9 mouse cellular contexts compared by ENCODE assay signal in genomic region chr2:45049279-45049678, GRCm38 (mm10).
DNase-seq lines count a peak whose midpoint lies in the region; TF ChIP-seq lines count a peak whose summit lies in the region.
"Had no signal": no experiment of that assay in that cellular context is flagged by ENCODE, and none has a peak within 500 bp of the region (broad histone marks: within the 10 kb centered on the region; RNA-seq: fewer than 3 reads in every experiment).

No protein-coding gene starts in this region.

- no peak overlapping the region for H3K4me3 ChIP-seq in heart, embryonic 10.5 days
- no peak overlapping the region for H3K4me3 ChIP-seq in MEL (ENCODE audit: control insufficient read depth in 1 of 2, insufficient read depth in 1 of 2, low read depth in 2 of 2, low read length in 2 of 2)
- H3K4me3 ChIP-seq: stomach, embryonic 15.5 days had no signal

- TF ChIP-seq POLR2A in MEL (IDR thresholded peaks at IDR 0.05; ENCODE audit: control insufficient read depth in 1 of 2, insufficient read depth in 1 of 2, low read depth in 1 of 2, low read length in 2 of 2, poor library complexity in 1 of 2), result no peak

- DNase-seq in heart, embryonic 10.5 days (ENCODE audit: low spot score), result no peak
- DNase-seq in heart, postnatal 25 days (ENCODE audit: low spot score), result no peak
- DNase-seq in 3134 (ENCODE audit: extremely low read depth, insufficient read length, low spot score) (peak; percentile 35), MEL (ENCODE audit: low read depth, low spot score) (peak; percentile 80)
- peak; percentile 63 for DNase-seq in kidney, postnatal 14 days
- no peak for DNase-seq in cerebellum, adult 9-10 months
- no peak for DNase-seq in right cerebral cortex, postnatal 14 days
- no peak for DNase-seq in urinary bladder, postnatal 4 days (ENCODE audit: low spot score in 2 of 2)

- peaks cover 18% of the 10 kb centered on the region; the same call in 1 of the 2 replicates for H3K79me2 ChIP-seq in MEL (ENCODE audit: control insufficient read depth, insufficient read depth, low read length, poor library complexity)

- H3K27me3 ChIP-seq in heart, embryonic 10.5 days (ENCODE audit: insufficient read depth, poor library complexity, severe bottlenecking), result no peaks in the 10 kb centered on the region
- H3K27me3 ChIP-seq in MEL (ENCODE audit: control insufficient read depth in 1 of 2, insufficient read depth in 2 of 2, low read length in 2 of 2), result no peaks in the 10 kb centered on the region
- H3K27me3 ChIP-seq: stomach, embryonic 15.5 days had no signal

- TF ChIP-seq RAD21 in MEL (IDR thresholded peaks at IDR 0.05; ENCODE audit: low read depth, low read length), result no peak

- TF ChIP-seq EP300 in MEL (IDR thresholded peaks at IDR 0.05; ENCODE audit: low read depth in 1 of 2, low read length in 2 of 2), result peak in 1 of 2 experiments; percentile 39; a peak in 1 of 4 replicates

- peak overlapping the region; percentile 36; the same call in 1 of the 2 replicates for H3K27ac ChIP-seq in heart, embryonic 10.5 days
- H3K27ac ChIP-seq in MEL (ENCODE audit: control insufficient read depth, low read depth, low read length), result no peak overlapping the region
- H3K27ac ChIP-seq: stomach, embryonic 15.5 days had no signal

- peaks cover 52% of the 10 kb centered on the region for H3K4me1 ChIP-seq in heart, embryonic 10.5 days
- peaks cover 26 to 41% of the 10 kb centered on the region in 2 experiments for H3K4me1 ChIP-seq in MEL (ENCODE audit: control insufficient read depth in 1 of 2, insufficient read depth in 2 of 2, low read length in 2 of 2)

- intact Hi-C loops in heart, postnatal 25 days (cut with DNase I), result no loop called here

- H3K36me3 ChIP-seq in heart, embryonic 10.5 days, result no peaks in the 10 kb centered on the region
- peaks cover 0 to 47% of the 10 kb centered on the region in 2 experiments; a peak in 3 of 4 replicates for H3K36me3 ChIP-seq in MEL (ENCODE audit: control insufficient read depth in 1 of 2, insufficient read depth in 2 of 2, low read length in 2 of 2)
- H3K36me3 ChIP-seq: stomach, embryonic 15.5 days had no signal

- H3K9me3 ChIP-seq in heart, embryonic 10.5 days, result no peaks in the 10 kb centered on the region
- H3K9me3 ChIP-seq in MEL (replicated peaks; ENCODE audit: insufficient read depth, low read length), result no peaks in the 10 kb centered on the region
- H3K9me3 ChIP-seq: stomach, embryonic 15.5 days had no signal

- no peak overlapping the region for H3K9ac ChIP-seq in MEL (ENCODE audit: control insufficient read depth, low read depth, low read length, poor library complexity, severe bottlenecking)
- H3K9ac ChIP-seq: stomach, embryonic 15.5 days had no signal

- no peak for TF ChIP-seq CTCF in MEL (IDR thresholded peaks at IDR 0.05 in 2 of 3, conservative IDR thresholded peaks at IDR 0.05 in 1 of 3; ENCODE audit: control insufficient read depth in 1 of 3, insufficient read depth in 1 of 3, low read depth in 2 of 3, low read length in 3 of 3, poor library complexity in 1 of 3, severe bottlenecking in 1 of 3)

- 57% methylated on average over 2 of the region's 2 CpGs for WGBS in heart, embryonic 10.5 days

TF ChIP-seq in MEL, 35 proteins besides CTCF, POLR2A, EP300 and RAD21:
- TF ChIP-seq MAFK (IDR thresholded peaks at IDR 0.05; ENCODE audit: borderline replicate concordance, low read depth, low read length) (peak; percentile 39; the same call in 1 of the 2 replicates), NRF1 (IDR thresholded peaks at IDR 0.05; ENCODE audit: insufficient read depth, low read depth, low read length, poor library complexity, severe bottlenecking) (no peak), BHLHE40 (IDR thresholded peaks at IDR 0.05; ENCODE audit: borderline replicate concordance, low read depth, low read length) (peak; percentile 58; the same call in 1 of the 2 replicates), MYC (IDR thresholded peaks at IDR 0.05; ENCODE audit: low read depth, low read length) (0 out of 2 replicates have a peak, but pooled peaks have one; percentile 19), ETS1 (IDR thresholded peaks at IDR 0.05; ENCODE audit: low read depth, low read length) (peak; percentile 50; the same call in 1 of the 2 replicates), MXI1 (IDR thresholded peaks at IDR 0.05; ENCODE audit: low read depth, low read length) (peak; percentile 72), MAX (IDR thresholded peaks at IDR 0.05; ENCODE audit: low read length) (peak; percentile 64; the same call in 1 of the 2 replicates), USF1 (IDR thresholded peaks at IDR 0.05; ENCODE audit: low read depth, low read length) (peak; percentile 84), MEF2A (IDR thresholded peaks at IDR 0.05; ENCODE audit: extremely low read depth, insufficient replicate concordance, low read depth, low read length, poor library complexity, severe bottlenecking) (no peak), USF2 (IDR thresholded peaks at IDR 0.05; ENCODE audit: borderline replicate concordance in 1 of 2, insufficient read depth in 1 of 2, low read depth in 1 of 2, low read length in 2 of 2) (0 out of 4 replicates have a peak, but pooled peaks of 1 of the 2 experiments have one; percentile 27), MAZ (IDR thresholded peaks at IDR 0.05; ENCODE audit: low read depth, low read length) (no peak), TCF12 (IDR thresholded peaks at IDR 0.05; ENCODE audit: low read depth, low read length) (no peak), GABPA (IDR thresholded peaks at IDR 0.05; ENCODE audit: low read depth, low read length) (peak; percentile 81), SMC3 (IDR thresholded peaks at IDR 0.05; ENCODE audit: low read depth, low read length) (no peak)

Comparison
In these comparisons a context has a peak if more than half of its experiments do, and no peak if none do; other contexts are left out.
1. DNase-seq: peak in 3134 (single experiment), MEL (single experiment) and kidney, postnatal 14 days (single experiment); none in heart, embryonic 10.5 days (single experiment), heart, postnatal 25 days (single experiment), cerebellum, adult 9-10 months (single experiment), right cerebral cortex, postnatal 14 days (single experiment) and urinary bladder, postnatal 4 days (0 of 2).